Mouse (Mus musculus): ENCODE data around the gene Lman1l. TPM values are rescaled to one million over a fixed set of nuclear protein-coding genes. Genes with fewer than 3 reads are reported as not detected.

The Lman1l gene
- polyA plus RNA-seq, 1 experiment from 2014 or later = not detected

DNA sequence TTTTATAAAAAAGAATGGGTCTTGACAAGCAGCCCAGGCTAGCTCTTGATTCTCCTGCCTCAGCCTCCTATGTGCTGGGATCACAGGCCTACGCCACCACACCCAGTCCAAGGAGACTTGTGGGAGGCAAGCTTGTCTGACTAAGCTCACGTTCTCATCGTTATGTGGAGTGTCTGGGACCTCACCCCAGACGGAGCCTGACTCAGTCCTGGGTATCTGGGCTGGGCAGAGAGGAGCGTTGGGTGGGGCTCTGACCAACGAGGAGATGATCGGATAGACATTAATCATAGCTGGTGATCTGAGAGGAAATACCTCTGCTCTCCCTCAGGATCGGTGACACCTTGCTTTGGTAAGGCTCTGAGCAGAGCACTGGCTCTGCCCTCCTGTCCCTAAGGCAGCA lies 1.7 kb downstream of the Lman1l start:
- Histone ChIP-seq H3K4me1 (replicated peaks; ENCODE audit: control insufficient read depth, insufficient read depth, low read length) (no peaks in the 10 kb centered on the region), H3K4me3 (ENCODE audit: low read depth, low read length) (no peak overlapping the region), H3K27me3 (replicated peaks; ENCODE audit: control insufficient read depth, insufficient read depth, low read length) (no peaks in the 10 kb centered on the region), H3K27ac (ENCODE audit: low read depth, low read length) (no peak overlapping the region), H3K9me3 (ENCODE audit: control insufficient read depth) (no peaks in the 10 kb centered on the region), H3K36me3 (ENCODE audit: control insufficient read depth, insufficient read depth) (no peaks in the 10 kb centered on the region), H3K9ac (ENCODE audit: low read depth, low read length) (no peak overlapping the region), H3K4me2 (replicated peaks; ENCODE audit: low read depth) (no peak overlapping the region)
- no peak for TF ChIP-seq CTCF (IDR thresholded peaks at IDR 0.05; ENCODE audit: low read depth)
- ATAC-seq = no peak
- 46% methylated on average over 8 of the region's 8 CpGs for WGBS

DNA sequence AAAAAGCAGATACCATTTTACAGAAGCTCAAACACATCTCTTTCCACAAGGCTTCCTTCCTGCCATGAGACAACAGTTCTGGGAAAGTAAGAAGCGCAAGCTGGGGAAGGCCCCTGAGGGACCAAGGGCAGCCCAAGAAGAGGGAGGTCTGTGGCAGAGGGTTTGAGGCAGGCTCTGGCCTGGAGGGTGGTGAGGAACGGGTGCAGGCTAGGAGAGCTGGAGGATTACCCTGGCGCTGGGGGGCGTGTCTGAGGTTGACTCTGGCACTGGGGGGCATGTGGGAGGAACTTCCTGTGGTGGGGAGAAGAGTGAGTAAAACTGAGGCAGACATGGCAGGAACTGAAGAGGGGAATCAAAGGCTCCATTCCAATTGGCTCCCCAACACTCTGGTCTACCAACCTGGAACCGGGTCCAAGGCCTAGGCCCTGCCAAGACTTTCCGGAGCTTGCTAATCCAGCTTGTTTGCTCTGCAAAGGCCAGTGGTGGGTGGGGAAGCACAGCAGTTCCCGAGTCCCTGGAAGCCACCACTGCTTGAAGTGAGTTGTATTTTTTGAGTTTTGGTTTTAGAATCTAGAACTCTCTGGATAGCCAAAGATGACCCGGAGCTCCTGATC lies 2.9 kb downstream of the Lman1l start:
- no peak overlapping the region for H3K27ac ChIP-seq (ENCODE audit: low read depth, low read length)
- H3K4me1 ChIP-seq (replicated peaks; ENCODE audit: control insufficient read depth, insufficient read depth, low read length) = no peaks in the 10 kb centered on the region
- ATAC-seq = no peak
- H3K36me3 ChIP-seq (ENCODE audit: control insufficient read depth, insufficient read depth) = no peaks in the 10 kb centered on the region
- 66% methylated on average over 8 of the region's 8 CpGs for WGBS
- TF ChIP-seq CTCF (IDR thresholded peaks at IDR 0.05; ENCODE audit: low read depth) = no peak
- H3K9ac ChIP-seq (ENCODE audit: low read depth, low read length) = no peak overlapping the region
- H3K27me3 ChIP-seq (replicated peaks; ENCODE audit: control insufficient read depth, insufficient read depth, low read length) = no peaks in the 10 kb centered on the region
- H3K4me3 ChIP-seq (ENCODE audit: low read depth, low read length) = no peak overlapping the region
- no peak overlapping the region for H3K4me2 ChIP-seq (replicated peaks; ENCODE audit: low read depth)
- H3K9me3 ChIP-seq (ENCODE audit: control insufficient read depth) = no peaks in the 10 kb centered on the region

DNA sequence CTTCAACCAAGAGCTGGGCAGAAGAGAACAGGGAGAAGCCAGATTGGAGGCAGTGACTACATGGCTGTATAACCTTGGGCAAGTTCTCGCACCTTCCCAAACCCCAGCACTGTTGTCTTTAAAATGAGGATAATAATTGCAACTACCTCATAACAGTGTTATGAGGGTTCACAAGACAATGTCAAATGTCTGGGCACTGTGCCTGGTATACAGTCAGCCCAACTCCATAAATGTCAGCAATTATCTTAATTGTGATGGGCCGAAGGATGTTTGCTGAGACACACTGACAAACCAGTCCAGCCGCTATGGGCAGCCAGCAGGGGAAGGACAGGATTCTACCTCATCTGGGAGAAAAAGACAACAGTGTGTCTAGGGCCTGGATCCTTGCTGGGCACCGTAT lies 5.8 kb downstream of the Lman1l start:
- Histone ChIP-seq H3K36me3 (ENCODE audit: control insufficient read depth, insufficient read depth) (no peaks in the 10 kb centered on the region), H3K27me3 (replicated peaks; ENCODE audit: control insufficient read depth, insufficient read depth, low read length) (no peaks in the 10 kb centered on the region), H3K4me3 (ENCODE audit: low read depth, low read length) (no peak overlapping the region), H3K9me3 (ENCODE audit: control insufficient read depth) (no peaks in the 10 kb centered on the region), H3K4me2 (replicated peaks; ENCODE audit: low read depth) (no peak overlapping the region), H3K4me1 (replicated peaks; ENCODE audit: control insufficient read depth, insufficient read depth, low read length) (no peaks in the 10 kb centered on the region), H3K9ac (ENCODE audit: low read depth, low read length) (no peak overlapping the region), H3K27ac (ENCODE audit: low read depth, low read length) (no peak overlapping the region)
- WGBS = 62% methylated on average over 4 of the region's 4 CpGs
- no peak for TF ChIP-seq CTCF (IDR thresholded peaks at IDR 0.05; ENCODE audit: low read depth)
- ATAC-seq = no peak

DNA sequence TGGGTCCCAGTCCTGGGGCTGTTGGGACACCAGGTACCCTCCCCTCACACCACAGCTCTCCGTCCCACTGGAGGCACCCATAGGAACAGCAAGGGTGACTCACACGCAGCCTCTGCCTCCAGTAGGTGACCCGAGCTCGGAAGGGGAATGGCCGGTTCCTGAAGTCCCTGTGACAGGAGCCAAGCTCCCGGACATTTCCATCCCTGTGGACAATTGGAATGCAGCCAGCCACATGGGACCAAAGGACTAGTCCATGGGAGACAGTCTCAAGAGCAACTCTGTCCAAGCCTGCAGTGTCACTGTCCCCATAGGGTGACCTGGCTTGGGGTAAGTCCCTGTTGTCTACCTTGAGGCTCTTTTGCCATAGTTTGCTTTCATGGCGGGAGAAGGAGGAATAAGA lies 6.6 kb downstream of the Lman1l start:
- H3K4me3 ChIP-seq (ENCODE audit: low read depth, low read length) = no peak overlapping the region
- no peaks in the 10 kb centered on the region for H3K36me3 ChIP-seq (ENCODE audit: control insufficient read depth, insufficient read depth)
- WGBS = 75% methylated on average over 7 of the region's 7 CpGs
- ATAC-seq = no peak
- no peak for TF ChIP-seq CTCF (IDR thresholded peaks at IDR 0.05; ENCODE audit: low read depth)
- no peak overlapping the region for H3K27ac ChIP-seq (ENCODE audit: low read depth, low read length)
- no peaks in the 10 kb centered on the region for H3K4me1 ChIP-seq (replicated peaks; ENCODE audit: control insufficient read depth, insufficient read depth, low read length)
- no peaks in the 10 kb centered on the region for H3K9me3 ChIP-seq (ENCODE audit: control insufficient read depth)
- H3K4me2 ChIP-seq (replicated peaks; ENCODE audit: low read depth) = no peak overlapping the region
- no peaks in the 10 kb centered on the region for H3K27me3 ChIP-seq (replicated peaks; ENCODE audit: control insufficient read depth, insufficient read depth, low read length)
- H3K9ac ChIP-seq (ENCODE audit: low read depth, low read length) = no peak overlapping the region

DNA sequence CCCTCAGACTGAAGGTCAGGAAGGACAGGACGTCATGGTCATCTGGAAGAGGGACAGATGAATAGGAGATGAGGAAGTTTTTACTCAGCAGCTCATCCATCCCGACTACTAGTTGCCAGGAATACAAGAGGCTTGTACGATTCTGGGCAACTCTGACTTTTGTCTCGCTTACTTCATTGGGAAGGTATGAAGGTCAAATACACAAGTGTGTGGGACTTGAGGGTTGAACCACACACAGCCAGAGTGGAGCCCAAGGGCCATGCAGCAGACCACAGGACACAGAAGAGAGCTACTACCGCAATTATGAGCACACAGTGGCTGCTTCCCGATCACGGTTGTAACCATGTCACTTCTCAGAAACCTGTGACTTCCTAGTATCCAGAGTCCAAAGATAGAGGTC lies 8.0 kb downstream of the Lman1l start:
- H3K4me2 ChIP-seq (replicated peaks; ENCODE audit: low read depth) = no peak overlapping the region
- ATAC-seq = no peak
- H3K9ac ChIP-seq (ENCODE audit: low read depth, low read length) = no peak overlapping the region
- H3K27ac ChIP-seq (ENCODE audit: low read depth, low read length) = no peak overlapping the region
- TF ChIP-seq CTCF (IDR thresholded peaks at IDR 0.05; ENCODE audit: low read depth) = no peak
- H3K4me1 ChIP-seq (replicated peaks; ENCODE audit: control insufficient read depth, insufficient read depth, low read length) = no peaks in the 10 kb centered on the region
- no peaks in the 10 kb centered on the region; the same call in 1 of the 2 replicates for H3K27me3 ChIP-seq (replicated peaks; ENCODE audit: control insufficient read depth, insufficient read depth, low read length)
- WGBS = 74% methylated on average over 7 of the region's 7 CpGs
- H3K36me3 ChIP-seq (ENCODE audit: control insufficient read depth, insufficient read depth) = no peaks in the 10 kb centered on the region
- no peak overlapping the region for H3K4me3 ChIP-seq (ENCODE audit: low read depth, low read length)
- H3K9me3 ChIP-seq (ENCODE audit: control insufficient read depth) = no peaks in the 10 kb centered on the region

DNA sequence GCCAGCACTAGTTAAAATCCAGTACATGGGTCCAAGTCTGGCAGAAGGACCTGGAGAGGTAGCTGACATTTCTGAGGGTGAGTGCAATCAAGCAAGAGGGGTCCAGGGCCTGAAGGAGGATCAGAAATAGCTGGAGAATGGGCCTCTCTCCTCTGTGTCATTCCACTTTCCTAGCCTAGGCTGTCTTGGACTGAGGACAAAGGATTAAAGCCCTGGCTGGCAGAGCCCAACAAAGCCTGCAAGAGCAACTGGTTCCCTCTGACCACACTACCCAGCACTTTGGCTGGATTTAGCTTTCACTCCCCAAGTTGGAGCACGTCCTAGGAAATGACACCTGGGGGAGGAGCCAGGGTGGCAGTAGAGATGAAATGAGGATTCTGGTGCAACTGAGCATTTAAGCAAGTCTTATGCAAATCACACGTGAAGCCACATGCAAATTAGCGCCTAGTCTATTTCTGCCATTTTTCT lies 10.2 kb downstream of the Lman1l start:
- 52% methylated on average over 3 of the region's 3 CpGs for WGBS
- no peaks in the 10 kb centered on the region for H3K4me1 ChIP-seq (replicated peaks; ENCODE audit: control insufficient read depth, insufficient read depth, low read length)
- ATAC-seq = no peak
- peaks cover 15% of the 10 kb centered on the region for H3K27me3 ChIP-seq (replicated peaks; ENCODE audit: control insufficient read depth, insufficient read depth, low read length)
- no peak overlapping the region for H3K4me2 ChIP-seq (replicated peaks; ENCODE audit: low read depth)
- H3K36me3 ChIP-seq (ENCODE audit: control insufficient read depth, insufficient read depth) = no peaks in the 10 kb centered on the region
- TF ChIP-seq CTCF (IDR thresholded peaks at IDR 0.05; ENCODE audit: low read depth) = no peak
- H3K9me3 ChIP-seq (ENCODE audit: control insufficient read depth) = no peaks in the 10 kb centered on the region
- H3K4me3 ChIP-seq (ENCODE audit: low read depth, low read length) = no peak overlapping the region
- H3K27ac ChIP-seq (ENCODE audit: low read depth, low read length) = no peak overlapping the region
- no peak overlapping the region for H3K9ac ChIP-seq (ENCODE audit: low read depth, low read length)

DNA sequence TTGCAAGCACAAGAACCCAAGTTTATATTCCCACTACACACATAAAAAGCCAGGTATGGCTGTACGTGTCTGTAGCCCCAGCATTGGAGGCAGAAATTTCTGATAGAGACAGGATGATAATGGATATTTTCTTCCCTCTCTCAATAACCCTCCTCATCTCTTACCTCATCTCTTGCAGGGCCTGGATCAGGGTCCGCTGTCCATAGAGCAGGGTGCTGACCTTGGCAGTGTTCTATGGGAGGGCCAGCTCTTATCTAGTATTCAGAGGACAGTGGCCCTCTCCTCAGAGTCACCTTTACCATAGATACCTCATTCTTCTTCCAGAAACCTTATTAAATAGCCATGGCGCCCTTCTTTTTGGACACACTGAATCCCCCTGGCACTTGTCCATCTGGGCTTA lies 10.8 kb downstream of the Lman1l start:
- H3K4me2 ChIP-seq (replicated peaks; ENCODE audit: low read depth) = no peak overlapping the region
- 53% methylated on average over 3 of the region's 3 CpGs for WGBS
- H3K9ac ChIP-seq (ENCODE audit: low read depth, low read length) = no peak overlapping the region
- H3K4me1 ChIP-seq (replicated peaks; ENCODE audit: control insufficient read depth, insufficient read depth, low read length) = no peaks in the 10 kb centered on the region
- peaks cover 17% of the 10 kb centered on the region for H3K27me3 ChIP-seq (replicated peaks; ENCODE audit: control insufficient read depth, insufficient read depth, low read length)
- ATAC-seq = no peak
- no peak overlapping the region for H3K4me3 ChIP-seq (ENCODE audit: low read depth, low read length)
- H3K27ac ChIP-seq (ENCODE audit: low read depth, low read length) = no peak overlapping the region
- no peaks in the 10 kb centered on the region for H3K9me3 ChIP-seq (ENCODE audit: control insufficient read depth)
- no peak for TF ChIP-seq CTCF (IDR thresholded peaks at IDR 0.05; ENCODE audit: low read depth)
- H3K36me3 ChIP-seq (ENCODE audit: control insufficient read depth, insufficient read depth) = no peaks in the 10 kb centered on the region

All from intestine, postnatal 0 days (tissue).